Comparison of ENCODE assay signal across 29 mouse cellular contexts in genomic region chr9:99675714-99676113, GRCm38 (mm10). TPM values are rescaled to one million over a fixed set of nuclear protein-coding genes. Genes with fewer than 3 reads are reported as not detected.
DNase-seq lines count a peak whose midpoint lies in the region; ATAC-seq and TF ChIP-seq lines count a peak whose summit lies in the region.
"Had no signal": no experiment of that assay in that cellular context is flagged by ENCODE, and none has a peak within 500 bp of the region (broad histone marks: within the 10 kb centered on the region; RNA-seq: fewer than 3 reads in every experiment).

No protein-coding gene starts in this region.

- H3K4me2 ChIP-seq in kidney, embryonic 15.5 days = no peak overlapping the region
- no peak overlapping the region for H3K4me2 ChIP-seq in kidney, embryonic 16.5 days (replicated peaks; ENCODE audit: low read depth, low read length)
- H3K4me2 ChIP-seq: embryonic facial prominence, embryonic 12.5 days; forebrain, embryonic 13.5 days had no signal

- WGBS in heart, embryonic 10.5 days = 89% methylated on average over 3 of the region's 3 CpGs
- 84% methylated on average over 3 of the region's 3 CpGs for WGBS in heart, adult 2 months
- 68% methylated on average over 3 of the region's 3 CpGs for WGBS in kidney, adult 2 months
- WGBS in kidney, embryonic 15.5 days = 81% methylated on average over 3 of the region's 3 CpGs
- 83% methylated on average over 3 of the region's 3 CpGs for WGBS in kidney, embryonic 16.5 days

- no peak overlapping the region for H3K27ac ChIP-seq in heart, embryonic 10.5 days
- H3K27ac ChIP-seq in heart, adult 2 months = no peak overlapping the region
- no peak overlapping the region for H3K27ac ChIP-seq in kidney, adult 2 months (ENCODE audit: insufficient read depth, low read depth, low read length)
- no peak overlapping the region for H3K27ac ChIP-seq in kidney, embryonic 15.5 days
- H3K27ac ChIP-seq in kidney, embryonic 16.5 days (ENCODE audit: low read length) = no peak overlapping the region
- H3K27ac ChIP-seq: embryonic facial prominence, embryonic 10.5 days; embryonic facial prominence, embryonic 12.5 days; forebrain, embryonic 13.5 days had no signal

- no peaks in the 10 kb centered on the region for H3K4me1 ChIP-seq in heart, embryonic 10.5 days
- H3K4me1 ChIP-seq in heart, adult 2 months (ENCODE audit: control insufficient read depth, insufficient read depth, low read length) = no peaks in the 10 kb centered on the region
- no peaks in the 10 kb centered on the region for H3K4me1 ChIP-seq in kidney, adult 2 months (ENCODE audit: control insufficient read depth, insufficient read depth, low read length)
- no peaks in the 10 kb centered on the region for H3K4me1 ChIP-seq in kidney, embryonic 15.5 days
- H3K4me1 ChIP-seq in kidney, embryonic 16.5 days (ENCODE audit: insufficient read depth, low read length) = no peaks in the 10 kb centered on the region
- H3K4me1 ChIP-seq in megakaryocyte, embryonic 14.5 days = no peaks in the 10 kb centered on the region; the same call in 1 of the 2 replicates
- H3K4me1 ChIP-seq: embryonic facial prominence, embryonic 10.5 days; embryonic facial prominence, embryonic 12.5 days; forebrain, embryonic 13.5 days had no signal

- H3K9ac ChIP-seq in heart, adult 2 months (ENCODE audit: low read depth, low read length) = no peak overlapping the region
- no peak overlapping the region for H3K9ac ChIP-seq in kidney, embryonic 15.5 days
- H3K9ac ChIP-seq in kidney, embryonic 16.5 days (replicated peaks; ENCODE audit: low read length) = no peak overlapping the region
- H3K9ac ChIP-seq: embryonic facial prominence, embryonic 12.5 days; forebrain, embryonic 13.5 days had no signal

- TF ChIP-seq CTCF in heart, adult 2 months (IDR thresholded peaks at IDR 0.05) = no peak
- TF ChIP-seq CTCF in kidney, adult 2 months (conservative IDR thresholded peaks at IDR 0.05; ENCODE audit: insufficient read depth, insufficient read length, low read depth, low read length) = no peak

- intact Hi-C loops in heart, adult 2 months (cut with DNase I) = no loop called here

- no peak for TF ChIP-seq EP300 in heart, adult 2 months (IDR thresholded peaks at IDR 0.05; ENCODE audit: insufficient read depth, low read depth, low read length)

- no peak for ATAC-seq in kidney, embryonic 15.5 days (replicated peaks; ENCODE audit: low FRiP score)
- ATAC-seq in kidney, embryonic 16.5 days (ENCODE audit: low FRiP score, low TSS enrichment) = peak; percentile 61; the same call in 1 of the 2 replicates
- ATAC-seq in megakaryocyte, adult 5-6 weeks (ENCODE audit: poor library complexity, severe bottlenecking) = no peak
- ATAC-seq: activated CD4-positive, CD25-positive, alpha-beta regulatory T cell, adult 4 months; CD4-positive, CD25-positive, alpha-beta regulatory T cell, adult 4 months; forebrain, embryonic 13.5 days; Patski had no signal

- H3K27me3 ChIP-seq in heart, embryonic 10.5 days (ENCODE audit: insufficient read depth, poor library complexity, severe bottlenecking) = no peaks in the 10 kb centered on the region
- H3K27me3 ChIP-seq in heart, adult 2 months (ENCODE audit: control insufficient read depth, insufficient read depth, low read length) = no peaks in the 10 kb centered on the region
- H3K27me3 ChIP-seq in kidney, adult 2 months (replicated peaks; ENCODE audit: control insufficient read depth, insufficient read depth, low read length) = no peaks in the 10 kb centered on the region
- no peaks in the 10 kb centered on the region for H3K27me3 ChIP-seq in kidney, embryonic 15.5 days
- no peaks in the 10 kb centered on the region for H3K27me3 ChIP-seq in kidney, embryonic 16.5 days (ENCODE audit: insufficient read depth, low read length)
- H3K27me3 ChIP-seq in megakaryocyte, embryonic 14.5 days (replicated peaks) = peaks cover 2% of the 10 kb centered on the region
- H3K27me3 ChIP-seq: embryonic facial prominence, embryonic 12.5 days; forebrain, embryonic 13.5 days; Patski had no signal

- DNase-seq in heart, embryonic 10.5 days (ENCODE audit: low spot score) = peak; percentile 58
- DNase-seq in heart, adult 2 months = no peak
- peak; percentile 51 for DNase-seq in kidney, adult 2 months
- DNase-seq in kidney, adult 8-10 months = no peak
- DNase-seq: adrenal gland, adult 8-10 months; adrenal gland, postnatal 14 days; adrenal gland, postnatal 36 days; B cell, adult 2 months; cerebellum, adult 11-12 months; cerebellum, adult 2 months; cerebellum, adult 9-10 months; cerebellum, postnatal 10 days; cerebellum, postnatal 25 days had no signal

- H3K79me2 ChIP-seq in heart, adult 2 months (replicated peaks; ENCODE audit: control insufficient read depth, insufficient read depth, low read length) = no peaks in the 10 kb centered on the region

- no peak for TF ChIP-seq POLR2A in heart, adult 2 months (IDR thresholded peaks at IDR 0.05; ENCODE audit: insufficient read depth, low read depth, low read length)
- TF ChIP-seq POLR2A in kidney, adult 2 months (IDR thresholded peaks at IDR 0.05; ENCODE audit: low read depth, low read length) = no peak

- peaks cover 7% of the 10 kb centered on the region; the same call in 1 of the 2 replicates for H3K36me3 ChIP-seq in heart, embryonic 10.5 days
- no peaks in the 10 kb centered on the region for H3K36me3 ChIP-seq in heart, adult 2 months (ENCODE audit: control insufficient read depth, insufficient read depth, low read length)
- no peaks in the 10 kb centered on the region for H3K36me3 ChIP-seq in kidney, adult 2 months (ENCODE audit: control insufficient read depth, insufficient read depth, low read length)
- H3K36me3 ChIP-seq in kidney, embryonic 15.5 days = 0 out of 2 replicates have a peak, but pooled peaks cover 5% of the 10 kb centered on the region
- no peaks in the 10 kb centered on the region for H3K36me3 ChIP-seq in kidney, embryonic 16.5 days (ENCODE audit: insufficient read depth, low read length)
- no peaks in the 10 kb centered on the region for H3K36me3 ChIP-seq in megakaryocyte, embryonic 14.5 days (replicated peaks; ENCODE audit: low read length)
- H3K36me3 ChIP-seq: embryonic facial prominence, embryonic 12.5 days; G1E had no signal

- H3K4me3 ChIP-seq in heart, embryonic 10.5 days = no peak overlapping the region
- H3K4me3 ChIP-seq in heart, adult 2 months = no peak overlapping the region
- H3K4me3 ChIP-seq in kidney, adult 2 months (ENCODE audit: insufficient read depth, low read depth, low read length) = no peak overlapping the region
- no peak overlapping the region for H3K4me3 ChIP-seq in kidney, embryonic 15.5 days (replicated peaks)
- no peak overlapping the region for H3K4me3 ChIP-seq in kidney, embryonic 16.5 days (ENCODE audit: low read length)
- peak overlapping the region; percentile 10 for H3K4me3 ChIP-seq in megakaryocyte, embryonic 14.5 days (replicated peaks)
- H3K4me3 ChIP-seq: embryonic facial prominence, embryonic 10.5 days; embryonic facial prominence, embryonic 12.5 days; forebrain, embryonic 13.5 days had no signal

- no peaks in the 10 kb centered on the region for H3K9me3 ChIP-seq in heart, embryonic 10.5 days
- H3K9me3 ChIP-seq in kidney, embryonic 15.5 days (replicated peaks) = no peaks in the 10 kb centered on the region
- no peaks in the 10 kb centered on the region for H3K9me3 ChIP-seq in kidney, embryonic 16.5 days (ENCODE audit: low read length)
- no peaks in the 10 kb centered on the region for H3K9me3 ChIP-seq in megakaryocyte, embryonic 14.5 days
- H3K9me3 ChIP-seq: embryonic facial prominence, embryonic 10.5 days; embryonic facial prominence, embryonic 12.5 days; forebrain, embryonic 13.5 days; G1E had no signal

RNA-seq across cellular contexts. Expression of gene Cldn18, which starts 41.4 kb away (rescaled TPM):
- 0.20 TPM in 1 of 2 replicates, not detected in the other for polyA plus RNA-seq in heart, embryonic 10.5 days (2016; fragmentation: Nextera tagmentation; extraction: Ambion mirVana)
- total RNA-seq in heart, adult 2 months (2021) = not detected
- polyA plus RNA-seq in heart, adult 2 months (2012; rRNA removed) = 1.2 TPM in 1 of 2 replicates, not detected in the other
- polyA plus RNA-seq in kidney, adult 2 months (2012; rRNA removed) = 0.08 and 0.11 TPM in 2 replicates
- polyA plus RNA-seq in kidney, embryonic 15.5 days (2015; fragmentation: Nextera tagmentation; extraction: Ambion mirVana) = not detected in 2 replicates
- polyA plus RNA-seq in kidney, embryonic 16.5 days (2015; fragmentation: Nextera tagmentation; extraction: Ambion mirVana) = 6.1 TPM in 1 of 2 replicates, not detected in the other
- polyA plus RNA-seq in megakaryocyte, embryonic 14.5 days (2012; ENCODE audit: insufficient read depth, low replicate concordance) = not detected in 2 replicates
- not detected in 2 replicates for total RNA-seq in megakaryocyte, adult 5-6 weeks (2015)
- total RNA-seq in megakaryocyte, adult 5-6 weeks (2017) = not detected in 2 replicates
- total RNA-seq: adrenal gland, adult 18-20 months; adrenal gland, adult 8-10 months; adrenal gland, postnatal 14 days; adrenal gland, postnatal 36 days; CH12.LX had no signal
- polyA plus RNA-seq: activated CD4-positive, CD25-positive, alpha-beta regulatory T cell, adult 4 months; CD4-positive, CD25-positive, alpha-beta regulatory T cell, adult 4 months; cerebellum, adult 2 months; cortical plate, adult 2 months; embryonic facial prominence, embryonic 10.5 days; embryonic facial prominence, embryonic 12.5 days; embryonic facial prominence, embryonic 14.5 days; forebrain, embryonic 11.5 days; forebrain, embryonic 13.5 days; G1E; Patski had no signal

RNA-seq across cellular contexts. Expression of gene Dzip1l, which starts 46.4 kb away (rescaled TPM):
- polyA plus RNA-seq in heart, embryonic 10.5 days (2016; fragmentation: Nextera tagmentation; extraction: Ambion mirVana) = 24.0 and 26.5 TPM in 2 replicates
- total RNA-seq in heart, adult 2 months (2021) = 1 to 10 TPM; 4.2 to 4.6 TPM
- polyA plus RNA-seq in heart, adult 2 months (2012; rRNA removed) = 2.0 and 3.2 TPM in 2 replicates
- 6.8 and 7.2 TPM in 2 replicates for polyA plus RNA-seq in kidney, adult 2 months (2012; rRNA removed)
- 19.7 and 26.7 TPM in 2 replicates for polyA plus RNA-seq in kidney, embryonic 15.5 days (2015; fragmentation: Nextera tagmentation; extraction: Ambion mirVana)
- polyA plus RNA-seq in kidney, embryonic 16.5 days (2015; fragmentation: Nextera tagmentation; extraction: Ambion mirVana) = 27.4 and 27.6 TPM in 2 replicates
- polyA plus RNA-seq in megakaryocyte, embryonic 14.5 days (2012; ENCODE audit: insufficient read depth, low replicate concordance) = 0.50 and 1.0 TPM in 2 replicates
- total RNA-seq in megakaryocyte, adult 5-6 weeks (2015) = not detected in 2 replicates
- total RNA-seq in megakaryocyte, adult 5-6 weeks (2017) = not detected in 2 replicates
- total RNA-seq: CH12.LX had no signal
- polyA plus RNA-seq: CD4-positive, CD25-positive, alpha-beta regulatory T cell, adult 4 months; G1E had no signal

Comparison
In these comparisons a context has a peak if more than half of its experiments do, and no peak if none do; other contexts are left out.
1. DNase-seq: peak in heart, embryonic 10.5 days (single experiment) and kidney, adult 2 months (single experiment); none in heart, adult 2 months (0 of 2) and kidney, adult 8-10 months (0 of 2).